Mouse (Mus musculus) small intestine, adult 2 months (tissue): ENCODE results near the gene Ap1g2.

Experiments
- CTCF ChIP-seq: fragments of 200-500 bp; IDR thresholded peaks from 2 replicates; pipeline ENCODE4 v1.5.1; 2012; ENCODE audit warnings: low read depth, mild to moderate bottlenecking, control low read depth, inconsistent platforms, low read length, moderate library complexity, mixed read lengths; ENCODE audit not compliant: insufficient replicate concordance, insufficient read length; ENCODE audit errors: extremely low read depth
- POLR2A ChIP-seq: fragments of 200-500 bp; IDR thresholded peaks from 2 replicates; pipeline ENCODE4 v1.6.1; 2012; ENCODE audit warnings: low read depth, mild to moderate bottlenecking, control low read depth, inconsistent platforms, low read length, moderate library complexity

DNA sequence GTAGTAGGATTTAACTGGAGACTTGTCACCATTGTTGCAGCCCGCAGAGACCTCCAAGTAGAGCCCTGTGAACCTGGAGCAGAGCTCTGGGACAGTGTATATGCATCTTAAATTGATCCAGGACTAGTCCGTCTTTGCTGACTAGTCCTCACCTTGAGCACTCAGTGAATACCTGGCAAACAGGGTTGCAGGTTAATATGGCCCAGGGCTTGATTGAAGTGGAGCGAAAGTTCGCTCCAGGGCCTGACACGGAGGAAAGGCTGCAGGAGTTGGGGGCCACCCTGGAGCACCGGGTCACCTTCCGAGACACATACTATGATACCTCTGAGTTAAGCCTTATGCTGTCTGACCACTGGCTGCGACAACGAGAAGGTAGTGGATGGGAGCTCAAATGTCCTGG is 11.1 kb downstream of the Ap1g2 start:
- no peak for TF ChIP-seq CTCF
- TF ChIP-seq POLR2A: no peak
